Comparison of ENCODE assay signal across 8 mouse cellular contexts in the genomic region with DNA sequence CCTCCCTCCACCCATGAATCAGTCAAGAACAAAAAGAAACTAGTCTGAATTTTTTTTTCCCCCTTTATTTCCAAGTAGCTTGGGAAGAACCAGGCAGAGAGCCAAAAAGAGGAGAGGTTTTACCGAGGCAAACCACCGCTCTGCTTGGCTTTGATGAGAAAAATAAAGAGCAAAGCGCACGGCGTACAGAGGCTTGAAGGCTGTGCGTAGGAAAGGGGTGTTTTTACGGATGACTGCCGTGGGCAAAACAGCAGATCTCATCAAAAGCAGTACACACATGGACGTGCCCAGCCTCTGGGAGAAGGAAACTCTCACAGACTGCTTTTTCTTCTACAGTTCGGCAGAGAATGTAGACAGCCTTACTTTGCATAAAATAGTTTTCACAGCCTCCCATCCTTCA.
A peak's percentile ranks its signal among the peaks of the same experiment; 100 is the strongest.
DNase-seq lines count a peak whose midpoint lies in the region; ATAC-seq lines count a peak whose summit lies in the region.

No protein-coding gene starts in this region.

- H3K9me3 ChIP-seq in embryonic facial prominence, embryonic 15.5 days (replicated peaks) = no peaks in the 10 kb centered on the region
- H3K9me3 ChIP-seq in intestine, embryonic 15.5 days = no peaks in the 10 kb centered on the region
- H3K9me3 ChIP-seq in limb, embryonic 15.5 days = no peaks in the 10 kb centered on the region

- peak overlapping the region; percentile 86 for H3K27ac ChIP-seq in embryonic facial prominence, embryonic 15.5 days (replicated peaks)
- H3K27ac ChIP-seq in intestine, embryonic 15.5 days = no peak overlapping the region
- H3K27ac ChIP-seq in limb, embryonic 15.5 days = peak overlapping the region; percentile 83

- peaks cover 26% of the 10 kb centered on the region for H3K4me1 ChIP-seq in embryonic facial prominence, embryonic 15.5 days
- H3K4me1 ChIP-seq in intestine, embryonic 15.5 days (replicated peaks) = peaks cover 8% of the 10 kb centered on the region
- peaks cover 28% of the 10 kb centered on the region for H3K4me1 ChIP-seq in limb, embryonic 15.5 days

- H3K27me3 ChIP-seq in embryonic facial prominence, embryonic 15.5 days = no peaks in the 10 kb centered on the region
- no peaks in the 10 kb centered on the region for H3K27me3 ChIP-seq in intestine, embryonic 15.5 days (replicated peaks)
- H3K27me3 ChIP-seq in limb, embryonic 15.5 days = no peaks in the 10 kb centered on the region

- H3K9ac ChIP-seq in embryonic facial prominence, embryonic 15.5 days = no peak overlapping the region
- no peak overlapping the region for H3K9ac ChIP-seq in intestine, embryonic 15.5 days
- H3K9ac ChIP-seq in limb, embryonic 15.5 days = no peak overlapping the region

- WGBS in embryonic facial prominence, embryonic 15.5 days = 8% methylated on average over 10 of the region's 10 CpGs
- 36% methylated on average over 10 of the region's 10 CpGs for WGBS in intestine, embryonic 15.5 days
- WGBS in limb, embryonic 15.5 days = 9% methylated on average over 10 of the region's 10 CpGs

- peak overlapping the region; percentile 24 for H3K4me3 ChIP-seq in embryonic facial prominence, embryonic 15.5 days (replicated peaks)
- no peak overlapping the region for H3K4me3 ChIP-seq in intestine, embryonic 15.5 days (replicated peaks)
- H3K4me3 ChIP-seq in limb, embryonic 15.5 days = peak overlapping the region; percentile 10; the same call in 1 of the 2 replicates

- DNase-seq in kidney, adult 18-20 months = peak; percentile 11
- no peak for DNase-seq in kidney, adult 11 months
- peak; percentile 74 for DNase-seq in telencephalon, adult 2 months (ENCODE audit: low read depth, low spot score)
- DNase-seq in thymus, postnatal 10 days (ENCODE audit: low spot score in 2 of 2) = no peak

- H3K36me3 ChIP-seq in embryonic facial prominence, embryonic 15.5 days = no peaks in the 10 kb centered on the region
- no peaks in the 10 kb centered on the region for H3K36me3 ChIP-seq in intestine, embryonic 15.5 days
- H3K36me3 ChIP-seq in limb, embryonic 15.5 days = no peaks in the 10 kb centered on the region

- peak; percentile 46 for ATAC-seq in embryonic facial prominence, embryonic 15.5 days (ENCODE audit: insufficient number of reproducible peaks, low FRiP score, low TSS enrichment, low read depth)
- no peak; the same call in 1 of the 2 replicates for ATAC-seq in intestine, embryonic 15.5 days
- no peak for ATAC-seq in limb, embryonic 15.5 days (ENCODE audit: insufficient number of reproducible peaks, low FRiP score, low TSS enrichment, low read depth)
- no peak for ATAC-seq in inflammation-experienced regulatory T-cells, adult 6 months

- H3K4me2 ChIP-seq in embryonic facial prominence, embryonic 15.5 days (replicated peaks) = peak overlapping the region; percentile 48
- H3K4me2 ChIP-seq in intestine, embryonic 15.5 days (replicated peaks) = peak overlapping the region; percentile 43
- peak overlapping the region; percentile 38 for H3K4me2 ChIP-seq in limb, embryonic 15.5 days

Comparison
In these comparisons a context has a peak if more than half of its experiments do, and no peak if none do; other contexts are left out.
1. DNase-seq: peak in kidney, adult 18-20 months (single experiment) and telencephalon, adult 2 months (single experiment); none in kidney, adult 11 months (single experiment) and thymus, postnatal 10 days (0 of 2).
2. Peak in every context shown above with its lines, with median percentiles within 50 percentile points of each other: H3K4me2 ChIP-seq.